Comparison of ENCODE assay signal across 11 mouse cellular contexts in genomic region chr6:6859111-6859949, GRCm38 (mm10). TPM values are rescaled to one million over a fixed set of nuclear protein-coding genes. Genes with fewer than 3 reads are reported as not detected.
DNase-seq lines count a peak whose midpoint lies in the region; ATAC-seq and TF ChIP-seq lines count a peak whose summit lies in the region.
"Had no signal": no experiment of that assay in that cellular context is flagged by ENCODE, and none has a peak within 500 bp of the region (broad histone marks: within the 10 kb centered on the region; RNA-seq: fewer than 3 reads in every experiment).

No protein-coding gene starts in this region.

- H3K36me3 ChIP-seq in forebrain, embryonic 11.5 days (ENCODE audit: control insufficient read depth, insufficient read depth, low read length), result no peaks in the 10 kb centered on the region
- no peaks in the 10 kb centered on the region for H3K36me3 ChIP-seq in midbrain, embryonic 12.5 days

- WGBS in forebrain, embryonic 11.5 days, result under 1% methylated on average over 19 of the region's 19 CpGs
- WGBS in midbrain, embryonic 12.5 days, result under 1% methylated on average over 19 of the region's 19 CpGs

- H3K9ac ChIP-seq in forebrain, embryonic 11.5 days (ENCODE audit: low read length), result peak overlapping the region; percentile 43
- H3K9ac ChIP-seq in midbrain, embryonic 12.5 days (replicated peaks), result no peak overlapping the region

- no peak for TF ChIP-seq CTCF in left cerebral cortex, adult 2 months (IDR thresholded peaks at IDR 0.05)

- H3K4me3 ChIP-seq in left cerebral cortex, adult 2 months, result peak overlapping the region; percentile 22
- peak overlapping the region; percentile 24 for H3K4me3 ChIP-seq in forebrain, embryonic 11.5 days (ENCODE audit: low read depth, low read length)
- peak overlapping the region; percentile 23 for H3K4me3 ChIP-seq in midbrain, embryonic 12.5 days

- no peaks in the 10 kb centered on the region for H3K9me3 ChIP-seq in forebrain, embryonic 11.5 days (ENCODE audit: control insufficient read depth, low read length)
- H3K9me3 ChIP-seq in midbrain, embryonic 12.5 days, result no peaks in the 10 kb centered on the region

- peaks cover 88% of the 10 kb centered on the region for H3K27me3 ChIP-seq in forebrain, embryonic 11.5 days (ENCODE audit: control insufficient read depth, insufficient read depth, low read length)
- H3K27me3 ChIP-seq in midbrain, embryonic 12.5 days, result peaks cover 92% of the 10 kb centered on the region

- H3K27ac ChIP-seq in left cerebral cortex, adult 2 months, result no peak overlapping the region
- H3K27ac ChIP-seq in forebrain, embryonic 11.5 days (ENCODE audit: low read depth, low read length), result peak overlapping the region; percentile 74
- no peak overlapping the region; the same call in 1 of the 2 replicates for H3K27ac ChIP-seq in midbrain, embryonic 12.5 days (replicated peaks)

- H3K4me1 ChIP-seq in forebrain, embryonic 11.5 days (replicated peaks; ENCODE audit: control insufficient read depth, insufficient read depth, low read length), result peaks cover 12% of the 10 kb centered on the region; the same call in 1 of the 2 replicates
- H3K4me1 ChIP-seq in midbrain, embryonic 12.5 days, result peaks cover 22% of the 10 kb centered on the region

- intact Hi-C loops in left cerebral cortex, adult 2 months (cut with DNase I), result no loop called here
- intact Hi-C loops in left cerebral cortex, postnatal 36 days (cut with DNase I), result no loop called here

- ATAC-seq in common myeloid progenitor, adult 5-6 weeks (replicated peaks; ENCODE audit: low read depth, poor library complexity, severe bottlenecking), result peak; percentile 29; the same call in 1 of the 2 replicates
- no peak for ATAC-seq in forebrain, embryonic 11.5 days (replicated peaks; ENCODE audit: low FRiP score)
- ATAC-seq in midbrain, embryonic 12.5 days (ENCODE audit: low FRiP score, low read depth), result no peak
- ATAC-seq in erythroblast, adult 5-6 weeks (replicated peaks; ENCODE audit: low FRiP score, poor library complexity, severe bottlenecking), result no peak

- DNase-seq in left cerebral cortex, adult 2 months (ENCODE audit: extremely low spot score in 1 of 2, low spot score in 2 of 2), result no peak
- DNase-seq in left cerebral cortex, postnatal 36 days (ENCODE audit: low spot score in 2 of 2), result no peak
- DNase-seq in forebrain, embryonic 11.5 days (ENCODE audit: low spot score), result no peak
- DNase-seq in thymus, postnatal 36 days, result no peak
- DNase-seq: cerebellum, adult 11 months; kidney, postnatal 10 days had no signal

- peak overlapping the region; percentile 16 for H3K4me2 ChIP-seq in forebrain, embryonic 11.5 days (ENCODE audit: low read depth, low read length, severe bottlenecking)
- H3K4me2 ChIP-seq in midbrain, embryonic 12.5 days (replicated peaks), result no peak overlapping the region; the same call in 1 of the 2 replicates

RNA-seq across cellular contexts. Expression of gene Dlx6, which starts 3.8 kb away (rescaled TPM):
- 10 to 100 TPM in 1 of 2 experiments, 1 to 10 TPM in 1; 9.1 to 11.1 TPM for total RNA-seq in left cerebral cortex, adult 2 months (2021)
- total RNA-seq in left cerebral cortex, postnatal 36 days (2021), result 10 to 100 TPM; 10.5 to 15.6 TPM
- not detected in 2 replicates for total RNA-seq in common myeloid progenitor, adult 5-6 weeks (2017)
- polyA plus RNA-seq in forebrain, embryonic 11.5 days (2014; fragmentation: Nextera tagmentation; extraction: Ambion mirVana), result 4.5 and 7.3 TPM in 2 replicates
- 2.6 and 3.5 TPM in 2 replicates for polyA plus RNA-seq in midbrain, embryonic 12.5 days (2016; fragmentation: Nextera tagmentation; extraction: Ambion mirVana)
- not detected in 2 replicates for total RNA-seq in erythroblast, adult 5-6 weeks (2015; ENCODE audit: low replicate concordance)
- total RNA-seq in erythroblast, adult 5-6 weeks (2017; ENCODE audit: low replicate concordance), result not detected in 2 replicates
- polyA plus RNA-seq: liver, embryonic 16.5 days; small intestine, adult 2 months had no signal

RNA-seq across cellular contexts. Expression of gene Dlx5, which starts 22.6 kb away (rescaled TPM):
- 1 to 10 TPM; 5.6 to 8.9 TPM for total RNA-seq in left cerebral cortex, adult 2 months (2021)
- total RNA-seq in left cerebral cortex, postnatal 36 days (2021), result 1 to 10 TPM; 7.4 to 9.6 TPM
- not detected in 2 replicates for total RNA-seq in common myeloid progenitor, adult 5-6 weeks (2017)
- 45.5 and 47.7 TPM in 2 replicates for polyA plus RNA-seq in forebrain, embryonic 11.5 days (2014; fragmentation: Nextera tagmentation; extraction: Ambion mirVana)
- polyA plus RNA-seq in midbrain, embryonic 12.5 days (2016; fragmentation: Nextera tagmentation; extraction: Ambion mirVana), result 16.1 and 22.3 TPM in 2 replicates
- not detected in 2 replicates for total RNA-seq in erythroblast, adult 5-6 weeks (2015; ENCODE audit: low replicate concordance)
- total RNA-seq in erythroblast, adult 5-6 weeks (2017; ENCODE audit: low replicate concordance), result not detected in 2 replicates
- polyA plus RNA-seq: small intestine, adult 2 months had no signal

Comparison
In these comparisons a context has a peak if more than half of its experiments do, and no peak if none do; other contexts are left out.
1. RNA of gene Dlx6, which starts 3.8 kb away (total RNA-seq): 10.5 to 15.6 TPM in left cerebral cortex, postnatal 36 days and 9.1 to 11.1 TPM in left cerebral cortex, adult 2 months; not detected in common myeloid progenitor, adult 5-6 weeks and not detected in erythroblast, adult 5-6 weeks; every median in the first group is over 10 times any median in the second.
2. Peak in every context shown above with its lines, with median percentiles within 50 percentile points of each other: H3K4me3 ChIP-seq.